Mouse (Mus musculus) embryonic facial prominence, embryonic 11.5 days (tissue): ENCODE results near the gene Olfr1026. TPM values are rescaled to one million over a fixed set of nuclear protein-coding genes. Genes with fewer than 3 reads are reported as not detected.

Experiments used
- ATAC-seq: fragments of 200-750 bp; cut with Nextera tagmentation; replicated peaks from 2 replicates; pipeline ENCODE4 v1.8.0; 2017; ENCODE audit warnings: low read depth; ENCODE audit not compliant: insufficient number of reproducible peaks, low FRiP score, low TSS enrichment
- DNase-seq: peaks from one replicate; pipeline ENCODE4 v3.0.0-alpha.2; 2015; ENCODE audit warnings: low spot score
- H3K27ac ChIP-seq: fragments of 300-500 bp; sonication (generic); replicated peaks from 2 replicates; pipeline ENCODE4 v1.5.1; 2014; ENCODE audit warnings: mild to moderate bottlenecking, low read depth, low read length, control low read depth
- H3K27me3 ChIP-seq: fragments of 300-500 bp; sonication (generic); 2 replicates; pipeline ENCODE4 v1.6.1; 2014; ENCODE audit warnings: mild to moderate bottlenecking, low read length, moderate library complexity, mixed read lengths; ENCODE audit not compliant: control insufficient read depth, insufficient read depth
- H3K36me3 ChIP-seq: fragments of 300-500 bp; sonication (generic); replicated peaks from 2 replicates; pipeline ENCODE4 v1.6.1; 2014; ENCODE audit warnings: low read depth, mild to moderate bottlenecking, low read length, moderate library complexity, mixed read lengths; ENCODE audit not compliant: control insufficient read depth, insufficient read depth
- H3K4me1 ChIP-seq: fragments of 300-500 bp; sonication (generic); 2 replicates; pipeline ENCODE4 v1.6.1; 2014; ENCODE audit warnings: low read length, mixed read lengths; ENCODE audit not compliant: control insufficient read depth, insufficient read depth
- H3K4me2 ChIP-seq: fragments of 300-500 bp; sonication (generic); 2 replicates; pipeline ENCODE4 v1.6.1; 2014; ENCODE audit warnings: low read depth, mild to moderate bottlenecking, control low read depth, low read length, moderate library complexity
- H3K4me3 ChIP-seq: fragments of 300-500 bp; sonication (generic); 2 replicates; pipeline ENCODE4 v1.5.1; 2014; ENCODE audit warnings: low read depth, low read length, control low read depth
- H3K9ac ChIP-seq: fragments of 300-500 bp; sonication (generic); replicated peaks from 2 replicates; pipeline ENCODE4 v1.6.1; 2014; ENCODE audit warnings: mild to moderate bottlenecking, control low read depth, low read length
- H3K9me3 ChIP-seq: fragments of 300-500 bp; sonication (generic); replicated peaks from 2 replicates; pipeline ENCODE4 v1.6.1; 2016; ENCODE audit warnings: mild to moderate bottlenecking, low read length, inconsistent platforms, mixed read lengths; ENCODE audit not compliant: control insufficient read depth
- WGBS: fragments of 180-500 bp; shearing (Covaris S2); extraction: QIAGEN DNeasy Blood & Tissue Kit; methylation state at CpG from one replicate; pipeline ENCODE4 v1.1.7; 2014; 5-methylcytosine and 5-hydroxymethylcytosine counted together
- polyA plus RNA-seq: library from polyadenylated mRNA; unstranded; fragments of >200 nt; fragmentation: Nextera tagmentation; extraction: Ambion mirVana; gene quantifications from 2 replicates; pipeline ENCODE4 v1.2.1, GENCODE M21; 2014

Olfr1026 gene
- polyA plus RNA-seq = 0.18 and 0.22 TPM in 2 replicates

DNA sequence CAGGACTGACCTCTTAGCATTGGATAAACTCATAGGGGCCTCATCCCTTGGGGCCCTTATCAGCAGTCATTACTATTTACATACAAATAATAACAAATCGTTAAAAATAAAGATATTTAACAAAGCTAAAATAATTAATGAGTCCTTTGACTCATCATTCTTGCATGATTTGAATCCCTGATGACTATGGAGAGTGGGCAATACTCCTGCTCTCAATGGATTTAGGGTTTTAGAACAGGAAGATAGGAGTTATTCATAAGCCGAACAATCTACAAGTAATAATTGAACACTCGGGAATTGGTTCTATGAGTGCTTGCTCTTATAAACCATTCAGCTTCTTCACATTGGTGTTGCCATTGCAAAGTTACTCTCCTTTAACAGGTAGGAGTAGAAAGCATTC is at the start of gene Olfr1026:
Olfr1026 (plus strand) TSS at position 301 of the 400 bp plus-strand sequence.
- no peak within 1 kb of the TSS for H3K9ac ChIP-seq
- DNase-seq (no peak), ATAC-seq (no peak)
- H3K4me3 ChIP-seq = no peak within 1 kb of the TSS
- H3K36me3 ChIP-seq = no peaks in the 10 kb centered on the region
- no peaks in the 10 kb centered on the region for H3K4me1 ChIP-seq
- H3K27me3 ChIP-seq = no peaks in the 10 kb centered on the region
- 87% methylated on average over 3 of the region's 3 CpGs for WGBS
- H3K4me2 ChIP-seq = no peak within 1 kb of the TSS
- no peaks in the 10 kb centered on the region for H3K9me3 ChIP-seq
- no peak within 1 kb of the TSS for H3K27ac ChIP-seq

DNA sequence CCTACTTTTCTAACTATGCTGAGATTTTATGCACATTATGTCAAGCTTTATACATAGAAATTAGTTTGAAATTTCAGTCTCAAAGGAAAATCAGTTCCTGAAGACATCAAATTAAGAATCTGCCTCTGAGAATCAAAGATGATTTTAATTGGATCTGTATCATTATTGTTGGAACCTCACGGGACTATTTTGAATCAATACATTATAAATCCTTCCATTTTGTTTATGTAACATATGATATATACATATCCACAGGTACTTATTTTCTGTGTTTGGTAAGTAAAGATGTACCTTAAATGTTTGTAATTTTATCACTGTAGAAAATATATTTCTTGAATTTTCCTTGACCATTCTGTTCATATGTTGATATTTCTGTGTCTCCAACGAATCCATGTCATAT is 36.0 kb upstream of the Olfr1026 start, which contains the start of gene Olfr1023:
Olfr1023 (plus strand) TSS at position 301 of the 400 bp plus-strand sequence.
- no peak for ATAC-seq
- H3K4me2 ChIP-seq = no peak within 1 kb of the TSS
- H3K27me3 ChIP-seq = no peaks in the 10 kb centered on the region
- no peak for DNase-seq
- WGBS = 77% methylated on average over 2 of the region's 2 CpGs
- H3K4me1 ChIP-seq = no peaks in the 10 kb centered on the region
- H3K9ac ChIP-seq = no peak within 1 kb of the TSS
- H3K27ac ChIP-seq = no peak within 1 kb of the TSS
- no peak within 1 kb of the TSS for H3K4me3 ChIP-seq
- no peaks in the 10 kb centered on the region for H3K36me3 ChIP-seq
- H3K9me3 ChIP-seq = no peaks in the 10 kb centered on the region

DNA sequence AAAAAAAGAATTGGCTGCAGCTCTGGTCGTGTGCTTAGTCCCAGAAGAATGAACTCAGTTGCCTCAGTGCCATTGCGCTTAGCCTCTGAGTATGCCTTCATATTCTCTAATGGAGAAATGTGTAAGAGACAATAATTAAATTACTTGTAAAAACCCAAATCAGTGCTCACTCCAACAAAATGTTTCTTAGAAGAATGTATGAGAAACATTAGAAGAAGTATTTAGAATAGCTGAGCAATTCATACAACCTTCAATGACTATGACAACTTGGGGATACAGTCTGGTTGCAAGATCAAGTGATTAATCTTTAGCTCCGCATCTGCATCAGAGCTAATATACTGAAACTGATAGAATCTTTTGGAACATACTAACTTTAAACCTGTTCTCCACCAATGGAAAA is 16.4 kb upstream of the Olfr1026 start, which contains the start of gene Olfr1024:
Olfr1024 (minus strand) TSS at position 101 of the 400 bp plus-strand sequence.
- Histone ChIP-seq H3K4me1 (no peaks in the 10 kb centered on the region), H3K27me3 (no peaks in the 10 kb centered on the region), H3K4me3 (no peak within 1 kb of the TSS), H3K9me3 (no peaks in the 10 kb centered on the region), H3K36me3 (no peaks in the 10 kb centered on the region), H3K27ac (no peak within 1 kb of the TSS), H3K4me2 (no peak within 1 kb of the TSS), H3K9ac (no peak within 1 kb of the TSS)
- WGBS = 85% methylated on average over 3 of the region's 3 CpGs
- no peak for DNase-seq
- no peak for ATAC-seq

DNA sequence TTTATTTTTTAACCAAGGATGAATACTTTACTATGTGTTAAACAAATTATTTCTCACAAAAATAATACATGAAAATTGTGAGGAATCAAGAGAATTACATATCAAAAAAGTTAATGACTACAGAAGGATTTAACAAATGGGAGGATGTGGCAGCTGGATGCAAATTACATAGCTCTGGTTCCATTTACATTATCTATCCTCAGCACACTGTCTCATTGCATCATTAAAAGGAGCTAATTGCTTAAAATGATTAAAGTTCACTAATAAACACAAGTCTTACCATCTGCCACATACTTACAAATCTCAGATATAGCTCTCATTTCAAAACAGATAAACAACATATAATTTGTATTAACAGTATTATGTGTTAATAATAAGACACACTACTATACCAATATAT is 8.2 kb upstream of the Olfr1026 start:
- DNase-seq (no peak), ATAC-seq (no peak)
- Histone ChIP-seq H3K4me3 (no peak overlapping the region), H3K27me3 (no peaks in the 10 kb centered on the region), H3K9ac (no peak overlapping the region), H3K27ac (no peak overlapping the region), H3K36me3 (no peaks in the 10 kb centered on the region), H3K4me1 (no peaks in the 10 kb centered on the region), H3K4me2 (no peak overlapping the region), H3K9me3 (no peaks in the 10 kb centered on the region)

DNA sequence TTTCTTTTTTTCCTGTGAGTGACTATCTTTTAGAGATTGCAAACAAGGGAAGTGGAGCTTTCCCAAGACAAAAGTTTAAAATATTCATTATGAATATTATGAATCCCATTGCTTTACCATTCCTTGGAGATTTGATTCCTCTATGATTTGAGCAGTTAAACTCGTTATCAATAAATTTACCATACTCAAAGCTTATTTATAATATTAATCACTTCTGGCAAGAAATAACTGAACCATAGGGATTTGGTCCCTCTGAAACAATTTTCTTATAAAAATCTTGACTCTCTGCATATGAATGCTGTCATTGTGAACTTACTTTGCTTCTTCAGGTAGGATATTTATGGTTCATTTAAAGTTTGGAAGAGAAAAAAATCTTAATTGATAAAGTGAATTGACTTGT is 6.5 kb upstream of the Olfr1026 start, which contains the start of gene Olfr1025-ps1:
Olfr1025-ps1 (plus strand) TSS at position 301 of the 400 bp plus-strand sequence.
- H3K4me2 ChIP-seq = no peak within 1 kb of the TSS
- WGBS = 58% methylated on average over 1 of the region's 1 CpGs

DNA sequence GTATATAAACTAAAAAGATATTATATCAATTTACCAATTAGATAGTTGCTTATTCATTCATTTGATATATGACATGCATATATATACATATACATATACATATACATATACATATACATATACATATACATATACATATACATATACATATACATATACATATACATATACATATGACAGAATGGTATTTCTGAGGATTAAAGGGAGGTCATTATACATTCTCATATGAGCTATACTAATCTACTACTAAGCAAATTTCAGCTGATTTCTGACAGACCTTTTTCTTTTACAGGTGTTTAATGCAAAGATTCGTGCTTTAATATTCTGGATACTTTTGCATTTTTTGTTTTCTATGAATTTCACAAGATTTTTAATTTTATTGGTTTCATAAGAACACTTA is 28.8 kb downstream of the Olfr1026 start, which contains the start of gene Olfr1028:
Olfr1028 (plus strand) TSS at position 301 of the 400 bp plus-strand sequence.
- H3K27ac ChIP-seq = no peak within 1 kb of the TSS
- no peaks in the 10 kb centered on the region for H3K36me3 ChIP-seq
- 76% methylated on average over 1 of the region's 1 CpGs for WGBS
- H3K9ac ChIP-seq = no peak within 1 kb of the TSS
- no peaks in the 10 kb centered on the region for H3K4me1 ChIP-seq
- no peaks in the 10 kb centered on the region for H3K9me3 ChIP-seq
- no peaks in the 10 kb centered on the region for H3K27me3 ChIP-seq
- no peak within 1 kb of the TSS for H3K4me3 ChIP-seq
- ATAC-seq = no peak
- H3K4me2 ChIP-seq = no peak within 1 kb of the TSS
- no peak for DNase-seq

More for the DNA sequence above, 6.5 kb upstream of the Olfr1026 start, which contains the start of gene Olfr1025-ps1:
- Histone ChIP-seq H3K4me1 (no peaks in the 10 kb centered on the region), H3K4me3 (no peak within 1 kb of the TSS), H3K27ac (no peak within 1 kb of the TSS), H3K9me3 (no peaks in the 10 kb centered on the region), H3K27me3 (no peaks in the 10 kb centered on the region), H3K36me3 (no peaks in the 10 kb centered on the region), H3K9ac (no peak within 1 kb of the TSS)
- DNase-seq = no peak
- no peak for ATAC-seq

DNA sequence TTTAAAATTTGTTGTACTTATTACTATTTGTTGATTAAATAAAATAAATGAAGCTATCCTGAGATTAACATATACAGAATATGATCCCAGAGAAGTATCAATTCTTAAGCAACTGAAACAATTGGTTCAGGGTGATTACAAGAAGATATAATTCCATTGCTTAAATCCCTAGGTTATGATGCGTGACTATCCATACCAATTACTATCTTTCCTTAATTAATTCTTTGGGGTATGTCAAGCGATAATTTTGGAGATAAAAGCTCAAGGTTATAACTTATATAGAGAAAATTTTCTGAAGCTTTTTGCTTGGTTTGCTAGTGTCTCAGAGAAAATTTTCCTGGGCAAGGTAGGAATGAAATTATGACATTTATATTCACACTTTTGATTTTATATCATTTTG is 52.2 kb downstream of the Olfr1026 start, which contains the start of gene Olfr1029:
Olfr1029 (plus strand) TSS at position 301 of the 400 bp plus-strand sequence.
- no peak within 1 kb of the TSS for H3K27ac ChIP-seq
- no peak within 1 kb of the TSS for H3K4me3 ChIP-seq
- WGBS = 85% methylated on average over 2 of the region's 2 CpGs
- H3K9me3 ChIP-seq = no peaks in the 10 kb centered on the region
- ATAC-seq = no peak
- no peak for DNase-seq
- no peak within 1 kb of the TSS for H3K9ac ChIP-seq
- H3K27me3 ChIP-seq = no peaks in the 10 kb centered on the region
- H3K4me1 ChIP-seq = no peaks in the 10 kb centered on the region
- no peaks in the 10 kb centered on the region for H3K36me3 ChIP-seq
- no peak within 1 kb of the TSS for H3K4me2 ChIP-seq
